Mouse (Mus musculus) CD4-positive helper T cell, adult 2 months (primary cell): ENCODE measurements at regions not wholly inside any gene's neighbourhood (a gene's known extent, or its start where the extent isn't known, plus 50 kb on each side); places are given as distances from the start of the nearest gene placed in this dataset.

Source experiments
- DNase-seq: peaks from one replicate; pipeline ENCODE4 v3.0.0-alpha.2; 2012; ENCODE audit warnings: low read depth, missing footprints, low spot score

GRCm38 (mm10) chr7:125262133-125262532, 182.3 kb upstream of the Kdm8 start:
- no peak for DNase-seq

GRCm38 (mm10) chr7:125262672-125263365, 181.7 kb upstream of the Kdm8 start:
- DNase-seq: no peak

GRCm38 (mm10) chr7:125263756-125264155, 180.7 kb upstream of the Kdm8 start:
- no peak for DNase-seq

- DNase-seq: no peak
Observed at GRCm38 (mm10) chr7:125270711-125271110, 173.8 kb upstream of the Kdm8 start.

GRCm38 (mm10) chr7:125271356-125271755, 173.1 kb upstream of the Kdm8 start:
- DNase-seq: no peak

GRCm38 (mm10) chr7:125281371-125281770, 163.1 kb upstream of the Kdm8 start:
- DNase-seq: peak; percentile 6

GRCm38 (mm10) chr7:125295226-125295625, 149.2 kb upstream of the Kdm8 start:
- DNase-seq: no peak

- no peak for DNase-seq
Observed at GRCm38 (mm10) chr7:125308433-125308832, 136.0 kb upstream of the Kdm8 start.

GRCm38 (mm10) chr7:125310971-125311370, 133.5 kb upstream of the Kdm8 start:
- no peak for DNase-seq

GRCm38 (mm10) chr7:125313604-125314003, 130.9 kb upstream of the Kdm8 start:
- DNase-seq: no peak

GRCm38 (mm10) chr7:125334769-125335168, 109.7 kb upstream of the Kdm8 start:
- DNase-seq: no peak

GRCm38 (mm10) chr7:125335586-125336165, 108.8 kb upstream of the Kdm8 start:
- no peak for DNase-seq

- no peak for DNase-seq
Observed at GRCm38 (mm10) chr7:125336826-125337225, 107.7 kb upstream of the Kdm8 start.

GRCm38 (mm10) chr7:125338177-125338751, 106.2 kb upstream of the Kdm8 start:
- no peak for DNase-seq

- DNase-seq: no peak
Observed at GRCm38 (mm10) chr7:125340326-125340905, 104.1 kb upstream of the Kdm8 start.

GRCm38 (mm10) chr7:125349606-125350005, 94.9 kb upstream of the Kdm8 start:
- DNase-seq: no peak

GRCm38 (mm10) chr7:125354211-125354610, 90.3 kb upstream of the Kdm8 start:
- DNase-seq: no peak

GRCm38 (mm10) chr7:125354956-125355355, 89.5 kb upstream of the Kdm8 start:
- DNase-seq: no peak

- DNase-seq: no peak
Observed at GRCm38 (mm10) chr7:125358016-125358415, 86.5 kb upstream of the Kdm8 start.

GRCm38 (mm10) chr7:125383021-125383420, 61.5 kb upstream of the Kdm8 start:
- no peak for DNase-seq

- DNase-seq: no peak
Observed at GRCm38 (mm10) chr7:125384171-125384570, 60.3 kb upstream of the Kdm8 start.

GRCm38 (mm10) chr7:125392536-125392935, 51.9 kb upstream of the Kdm8 start:
- DNase-seq: no peak

- no peak for DNase-seq
Observed at GRCm38 (mm10) chr7:125393228-125393627, 51.2 kb upstream of the Kdm8 start.
